Mouse (Mus musculus) C2C12 (cell line): ENCODE data around the gene Gm49395. TPM values are rescaled to one million over a fixed set of nuclear protein-coding genes. Genes with fewer than 3 reads are reported as not detected.

Experiments used
- H3K27me3 ChIP-seq: one replicate; pipeline ENCODE4 v1.6.1; 2011; ENCODE audit not compliant: control insufficient read depth, insufficient read depth, insufficient read length
- H3K36me3 ChIP-seq: one replicate; pipeline ENCODE4 v1.6.1; 2011; ENCODE audit not compliant: control insufficient read depth, insufficient read depth
- H3K4me3 ChIP-seq: one replicate; pipeline ENCODE4 v1.5.1; 2011; ENCODE audit warnings: mild to moderate bottlenecking, control low read depth; ENCODE audit not compliant: poor library complexity, insufficient read depth, severe bottlenecking
- H3K79me2 ChIP-seq: one replicate; pipeline ENCODE4 v1.6.1; 2011; ENCODE audit not compliant: control insufficient read depth, insufficient read depth
- H3K79me3 ChIP-seq: one replicate; pipeline ENCODE4 v1.6.1; 2011; ENCODE audit warnings: low read depth, control low read depth
- H3ac ChIP-seq: one replicate; pipeline ENCODE3; 2011; ENCODE audit warnings: low read depth; ENCODE audit not compliant: control insufficient read depth, insufficient read length
- CEBPB ChIP-seq: IDR thresholded peaks from one replicate; pipeline ENCODE4 v1.6.1; 2011; ENCODE audit warnings: low read depth, mild to moderate bottlenecking, control low read depth, moderate library complexity
- CTCF ChIP-seq: IDR thresholded peaks from one replicate; pipeline ENCODE4 v1.5.1; 2011; ENCODE audit not compliant: control insufficient read depth, insufficient read depth, insufficient read length
- FOSL1 ChIP-seq: IDR thresholded peaks from one replicate; pipeline ENCODE4 v1.8.0; 2011; ENCODE audit warnings: mild to moderate bottlenecking, low read length; ENCODE audit not compliant: poor library complexity, insufficient read depth, severe bottlenecking
- MAX ChIP-seq: IDR thresholded peaks from one replicate; pipeline ENCODE4 v1.6.1; 2011; ENCODE audit warnings: mild to moderate bottlenecking, control low read depth
- MYOD1 ChIP-seq: IDR thresholded peaks from one replicate; pipeline ENCODE4 v1.6.1; 2011; ENCODE audit warnings: low read depth; ENCODE audit not compliant: control insufficient read depth, insufficient read length
- MYOG ChIP-seq: IDR thresholded peaks from one replicate; pipeline ENCODE4 v1.6.1; 2011; ENCODE audit not compliant: control insufficient read depth, insufficient read length; ENCODE audit errors: extremely low read depth
- USF1 ChIP-seq: IDR thresholded peaks from one replicate; pipeline ENCODE4 v1.6.1; 2011; ENCODE audit warnings: low read depth, mild to moderate bottlenecking, control low read depth, moderate library complexity
- polyA plus RNA-seq: library from polyadenylated mRNA; unstranded; fragments of >200 nt; fragmentation: generic; extraction: Trizol; gene quantifications from one replicate; pipeline ENCODE4 v1.2.1, GENCODE M21; 2012; ENCODE audit warnings: missing spikeins

Gene Gm49395
- polyA plus RNA-seq, 1 experiment: 0.12 TPM

GRCm38 (mm10) chr13:115125130-115125529 lies 23.4 kb upstream of the Gm49395 start:
- TF ChIP-seq MYOD1 (no peak), FOSL1 (no peak), CTCF (no peak), MAX (no peak), CEBPB (no peak), MYOG (no peak), USF1 (no peak)
- no peaks in the 10 kb centered on the region for H3K27me3 ChIP-seq
- no peaks in the 10 kb centered on the region for H3K36me3 ChIP-seq
- H3K79me3 ChIP-seq: no peaks in the 10 kb centered on the region
- no peaks in the 10 kb centered on the region for H3K79me2 ChIP-seq
- H3ac ChIP-seq: no peak overlapping the region
- no peak overlapping the region for H3K4me3 ChIP-seq

DNA sequence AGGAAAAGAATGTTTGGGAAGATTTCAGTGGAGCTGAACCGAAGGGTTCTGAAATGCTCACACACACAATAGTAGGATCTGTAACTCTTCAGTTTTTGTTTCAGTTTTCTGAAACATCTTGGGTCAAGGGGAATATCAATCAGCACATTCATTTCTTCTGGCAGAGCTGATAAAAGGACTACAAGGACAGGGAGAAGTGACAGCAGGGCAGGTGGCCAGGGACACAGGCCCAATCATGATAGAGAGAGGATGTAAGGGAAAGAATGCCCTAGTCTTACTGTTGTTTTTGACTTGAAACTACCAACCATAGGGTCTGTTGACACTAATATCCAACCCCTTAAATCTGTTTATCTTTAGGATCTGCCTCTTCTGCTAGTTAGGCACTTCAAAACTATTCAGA lies 22.8 kb upstream of the Gm49395 start:
- no peaks in the 10 kb centered on the region for H3K27me3 ChIP-seq
- H3ac ChIP-seq: no peak overlapping the region
- H3K79me2 ChIP-seq: no peaks in the 10 kb centered on the region
- no peaks in the 10 kb centered on the region for H3K79me3 ChIP-seq
- H3K4me3 ChIP-seq: no peak overlapping the region
- no peak for TF ChIP-seq CTCF
- no peaks in the 10 kb centered on the region for H3K36me3 ChIP-seq

DNA sequence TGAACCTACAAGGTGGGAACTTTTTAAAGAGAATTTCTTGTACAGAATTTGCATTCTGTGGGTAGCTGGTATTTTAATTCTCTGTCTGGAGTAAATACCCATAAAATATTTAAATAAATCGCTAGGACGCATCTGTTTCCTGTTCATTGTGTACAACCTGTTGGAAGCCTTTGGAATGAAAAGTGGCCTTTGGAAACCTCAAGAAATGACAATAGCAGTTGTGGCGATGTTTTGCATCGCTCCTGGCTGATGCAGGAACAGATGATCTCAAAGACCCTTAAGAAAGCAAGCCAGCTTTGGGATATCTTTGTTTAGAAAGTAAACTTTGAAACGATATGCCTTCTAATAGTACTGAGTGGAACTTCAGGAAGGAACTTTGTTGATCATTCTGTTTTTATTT lies 17.0 kb upstream of the Gm49395 start:
- TF ChIP-seq FOSL1 (no peak), MYOG (no peak), MAX (no peak), CTCF (no peak), CEBPB (no peak), MYOD1 (no peak)
- Histone ChIP-seq H3K4me3 (no peak overlapping the region), H3K27me3 (no peaks in the 10 kb centered on the region), H3K36me3 (no peaks in the 10 kb centered on the region), H3K79me3 (no peaks in the 10 kb centered on the region), H3K79me2 (no peaks in the 10 kb centered on the region), H3ac (no peak overlapping the region)

GRCm38 (mm10) chr13:115118195-115118594 lies 16.5 kb upstream of the Gm49395 start:
- H3K79me3 ChIP-seq: no peaks in the 10 kb centered on the region
- H3ac ChIP-seq: no peak overlapping the region
- TF ChIP-seq MYOG (no peak), USF1 (no peak)
- H3K4me3 ChIP-seq: no peak overlapping the region
- no peaks in the 10 kb centered on the region for H3K79me2 ChIP-seq
- H3K36me3 ChIP-seq: no peaks in the 10 kb centered on the region
- no peaks in the 10 kb centered on the region for H3K27me3 ChIP-seq

DNA sequence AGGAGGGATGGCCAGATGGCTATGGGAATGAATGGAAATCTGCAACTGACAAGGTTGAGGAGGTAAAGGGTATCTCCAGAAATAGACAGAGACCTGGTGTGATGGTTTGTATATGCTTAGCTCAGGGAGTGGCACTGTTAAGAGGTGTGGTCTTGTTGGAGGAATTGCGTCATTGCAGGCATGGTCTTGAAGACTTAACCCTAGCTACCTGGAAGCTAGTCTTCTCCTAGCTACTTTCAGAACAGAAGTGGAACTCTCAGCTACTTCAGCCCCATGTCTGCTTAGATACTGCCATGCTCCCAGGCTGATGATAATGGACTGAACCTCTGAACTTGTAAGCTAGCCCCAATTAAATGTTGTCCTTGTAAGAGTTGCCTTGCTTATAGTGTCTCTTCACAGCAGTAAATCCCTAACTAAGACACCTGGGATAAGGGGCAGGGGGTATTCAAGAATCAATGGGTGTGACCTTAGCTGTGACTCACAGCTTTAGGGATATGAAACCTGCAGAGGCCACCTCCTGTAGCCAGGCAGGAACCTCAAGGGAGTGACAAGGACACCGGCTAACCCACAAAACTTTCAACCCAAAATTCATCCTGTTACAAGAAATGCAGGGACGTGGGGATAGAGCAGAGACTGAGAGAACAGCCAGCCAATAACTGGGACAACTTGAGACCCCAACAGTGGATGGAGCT lies 15.4 kb upstream of the Gm49395 start:
- Histone ChIP-seq H3K4me3 (no peak overlapping the region), H3K79me2 (no peaks in the 10 kb centered on the region), H3ac (no peak overlapping the region), H3K79me3 (no peaks in the 10 kb centered on the region), H3K27me3 (no peaks in the 10 kb centered on the region), H3K36me3 (no peaks in the 10 kb centered on the region)
- TF ChIP-seq MYOG (no peak), MYOD1 (no peak), CTCF (no peak), USF1 (no peak), FOSL1 (no peak), CEBPB (no peak), MAX (no peak)

GRCm38 (mm10) chr13:115109628-115110027 lies 7.9 kb upstream of the Gm49395 start:
- Histone ChIP-seq H3K4me3 (no peak overlapping the region), H3K36me3 (no peaks in the 10 kb centered on the region), H3ac (no peak overlapping the region), H3K79me2 (no peaks in the 10 kb centered on the region), H3K27me3 (no peaks in the 10 kb centered on the region), H3K79me3 (no peaks in the 10 kb centered on the region)
- TF ChIP-seq USF1: no peak
- no peak for TF ChIP-seq CTCF
- no peak for TF ChIP-seq MYOD1
- no peak for TF ChIP-seq FOSL1
- TF ChIP-seq CEBPB: no peak
- TF ChIP-seq MAX: no peak
- no peak for TF ChIP-seq MYOG
